Mouse (Mus musculus) forebrain, embryonic 15.5 days (tissue): ENCODE measurements at regions not wholly inside any gene's neighbourhood (a gene's known extent, or its start where the extent isn't known, plus 50 kb on each side); places are given as distances from the start of the nearest gene placed in this dataset.

ENCODE experiments used
- ATAC-seq: fragments of 200-750 bp; cut with Nextera tagmentation; replicated peaks from 2 replicates; pipeline ENCODE4 v1.8.0; 2017; ENCODE audit warnings: mild to moderate bottlenecking, moderate TSS enrichment, moderate library complexity
- H3K27ac ChIP-seq: fragments of 300-500 bp; sonication (generic); replicated peaks from 2 replicates; pipeline ENCODE4 v1.5.1; 2015; ENCODE audit warnings: mild to moderate bottlenecking, inconsistent platforms
- H3K27me3 ChIP-seq: fragments of 300-500 bp; sonication (generic); 2 replicates; pipeline ENCODE4 v1.6.1; 2015; ENCODE audit warnings: inconsistent platforms
- H3K36me3 ChIP-seq: fragments of 300-500 bp; sonication (generic); 2 replicates; pipeline ENCODE4 v1.6.1; 2015; ENCODE audit warnings: mild to moderate bottlenecking, inconsistent platforms
- H3K4me1 ChIP-seq: fragments of 300-500 bp; sonication (generic); 2 replicates; pipeline ENCODE4 v1.6.1; 2015; ENCODE audit warnings: inconsistent platforms
- H3K4me2 ChIP-seq: fragments of 300-500 bp; sonication (generic); replicated peaks from 2 replicates; pipeline ENCODE4 v1.6.1; 2015; ENCODE audit warnings: mild to moderate bottlenecking, inconsistent platforms
- H3K4me3 ChIP-seq: fragments of 300-500 bp; sonication (generic); 2 replicates; pipeline ENCODE4 v1.5.1; 2015; ENCODE audit warnings: mild to moderate bottlenecking, inconsistent platforms
- H3K9ac ChIP-seq: fragments of 300-500 bp; sonication (generic); replicated peaks from 2 replicates; pipeline ENCODE4 v1.6.1; 2015; ENCODE audit warnings: mild to moderate bottlenecking, inconsistent platforms
- H3K9me3 ChIP-seq: fragments of 300-500 bp; sonication (generic); 2 replicates; pipeline ENCODE4 v1.6.1; 2016; ENCODE audit warnings: inconsistent platforms
- WGBS: fragments of 180-500 bp; shearing (Covaris S2); methylation state at CpG from one replicate; pipeline ENCODE4 v1.1.7; 2015; ENCODE audit warnings: mixed read lengths; 5-methylcytosine and 5-hydroxymethylcytosine counted together

GRCm38 (mm10) chr2:50440333-50440732 lies 143.7 kb upstream of the Mmadhc start:
- H3K4me1 ChIP-seq: 0 out of 2 replicates have a peak, but pooled peaks cover 7% of the 10 kb centered on the region

DNA sequence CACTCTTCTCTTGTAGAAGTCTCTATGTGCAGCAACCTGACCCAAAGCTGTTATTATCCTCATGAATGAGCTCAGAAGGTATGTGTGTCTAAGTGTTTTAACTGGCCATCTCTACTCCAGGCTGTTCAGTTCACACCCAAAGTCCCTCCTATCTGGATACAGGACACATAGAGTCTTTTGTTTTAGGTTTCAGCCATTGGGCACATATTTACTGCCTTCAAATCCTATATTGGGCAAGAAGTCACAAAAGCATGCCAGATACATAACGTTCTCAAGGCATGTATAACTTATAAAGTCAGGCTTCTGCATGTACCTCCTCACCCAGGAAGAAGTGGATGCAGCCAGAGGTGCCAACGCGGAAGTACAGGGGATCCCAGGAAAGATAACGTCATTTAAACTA lies 136.6 kb upstream of the Mmadhc start:
- no peak for ATAC-seq
- Histone ChIP-seq H3K4me3 (no peak overlapping the region), H3K27me3 (no peaks in the 10 kb centered on the region), H3K36me3 (no peaks in the 10 kb centered on the region), H3K9me3 (no peaks in the 10 kb centered on the region), H3K27ac (no peak overlapping the region), H3K9ac (no peak overlapping the region), H3K4me2 (no peak overlapping the region), H3K4me1 (no peaks in the 10 kb centered on the region)
- WGBS: 91% methylated on average over 4 of the region's 4 CpGs

More at GRCm38 (mm10) chr2:50440333-50440732, 143.7 kb upstream of the Mmadhc start:
- ATAC-seq: no peak
- H3K27me3 ChIP-seq: no peaks in the 10 kb centered on the region
- H3K9me3 ChIP-seq: no peaks in the 10 kb centered on the region
- no peak overlapping the region for H3K4me2 ChIP-seq
- no peak overlapping the region for H3K27ac ChIP-seq
- no peak overlapping the region for H3K9ac ChIP-seq
- H3K4me3 ChIP-seq: no peak overlapping the region
- no peaks in the 10 kb centered on the region for H3K36me3 ChIP-seq

DNA sequence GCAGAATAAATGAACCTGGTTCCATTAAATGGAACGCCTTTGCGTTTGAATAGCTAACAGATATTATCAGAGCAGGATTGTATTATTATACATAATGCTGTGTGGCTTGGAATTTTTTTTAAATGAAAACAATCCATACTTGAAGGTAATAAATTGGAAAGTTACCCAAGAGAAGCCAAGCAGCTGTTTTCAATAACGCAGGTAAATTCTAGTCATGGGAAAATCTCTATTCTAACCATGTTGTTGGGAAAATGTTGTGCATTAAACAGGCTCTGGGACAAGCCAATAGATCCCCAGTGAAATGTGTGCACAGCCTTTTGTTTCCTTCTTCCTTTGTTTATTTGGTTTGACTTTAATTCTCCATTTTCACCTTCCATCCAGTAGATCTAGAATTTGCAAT lies 128.6 kb upstream of the Mmadhc start:
- Histone ChIP-seq H3K4me1 (no peaks in the 10 kb centered on the region), H3K9me3 (no peaks in the 10 kb centered on the region), H3K9ac (no peak overlapping the region), H3K27me3 (no peaks in the 10 kb centered on the region), H3K4me2 (no peak overlapping the region), H3K27ac (no peak overlapping the region), H3K4me3 (no peak overlapping the region), H3K36me3 (no peaks in the 10 kb centered on the region)
- no peak for ATAC-seq
- 97% methylated on average over 3 of the region's 3 CpGs for WGBS

GRCm38 (mm10) chr2:50419648-50420047 lies 123.0 kb upstream of the Mmadhc start:
- WGBS: 83% methylated on average over 3 of the region's 3 CpGs
- no peaks in the 10 kb centered on the region for H3K27me3 ChIP-seq
- H3K4me2 ChIP-seq: no peak overlapping the region
- H3K4me1 ChIP-seq: no peaks in the 10 kb centered on the region
- H3K27ac ChIP-seq: no peak overlapping the region
- H3K36me3 ChIP-seq: no peaks in the 10 kb centered on the region
- ATAC-seq: no peak
- no peak overlapping the region for H3K4me3 ChIP-seq
- H3K9me3 ChIP-seq: no peaks in the 10 kb centered on the region
- H3K9ac ChIP-seq: no peak overlapping the region

DNA sequence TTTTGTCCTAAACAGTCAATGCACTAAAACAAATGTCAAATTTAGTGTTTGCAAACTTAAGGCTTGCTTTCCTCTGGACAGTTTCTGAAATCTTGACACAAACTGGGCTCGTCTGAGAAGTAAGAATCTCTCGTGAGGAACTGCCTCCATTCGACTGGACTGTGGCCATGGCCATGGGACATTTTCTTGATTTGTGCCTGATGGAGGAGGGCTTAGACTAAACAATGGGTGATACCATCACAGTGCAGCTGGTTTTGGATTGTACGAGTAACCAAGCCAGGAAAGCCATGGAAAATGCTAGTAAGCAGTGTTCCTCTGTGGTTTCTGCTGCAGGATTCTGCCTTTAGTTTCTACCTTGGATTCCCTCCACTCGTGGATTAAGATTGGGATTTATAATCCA lies 121.0 kb upstream of the Mmadhc start:
- Histone ChIP-seq H3K4me1 (no peaks in the 10 kb centered on the region), H3K4me3 (no peak overlapping the region), H3K9ac (no peak overlapping the region), H3K4me2 (no peak overlapping the region), H3K9me3 (no peaks in the 10 kb centered on the region), H3K27ac (no peak overlapping the region), H3K27me3 (no peaks in the 10 kb centered on the region), H3K36me3 (no peaks in the 10 kb centered on the region)
- 89% methylated on average over 5 of the region's 5 CpGs for WGBS
- ATAC-seq: no peak

DNA sequence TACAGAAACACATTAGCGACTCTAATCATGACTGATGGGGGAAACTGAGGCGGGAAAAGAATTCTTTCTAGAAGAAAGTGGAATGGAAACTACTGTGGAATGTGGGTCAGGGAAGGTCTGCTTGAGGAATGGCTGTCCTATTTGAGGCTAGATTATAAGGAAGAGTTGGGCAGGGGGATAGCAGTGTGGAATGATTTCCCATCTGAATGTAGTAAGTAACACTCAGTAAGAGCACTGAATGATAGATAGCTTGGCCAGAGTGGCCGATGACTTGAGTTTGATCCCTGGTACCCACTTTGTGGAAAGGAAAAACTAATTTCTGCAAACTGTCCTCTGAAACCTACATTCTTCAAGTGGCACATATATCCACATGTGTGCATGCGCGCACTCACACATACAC lies 120.5 kb upstream of the Mmadhc start:
- H3K36me3 ChIP-seq: no peaks in the 10 kb centered on the region
- H3K4me3 ChIP-seq: no peak overlapping the region
- no peaks in the 10 kb centered on the region for H3K27me3 ChIP-seq
- 96% methylated on average over 5 of the region's 5 CpGs for WGBS
- no peaks in the 10 kb centered on the region for H3K9me3 ChIP-seq
- no peaks in the 10 kb centered on the region for H3K4me1 ChIP-seq
- no peak overlapping the region for H3K4me2 ChIP-seq
- ATAC-seq: no peak
- H3K27ac ChIP-seq: no peak overlapping the region
- H3K9ac ChIP-seq: no peak overlapping the region

- no peak for ATAC-seq
- Histone ChIP-seq H3K9me3 (no peaks in the 10 kb centered on the region), H3K4me3 (no peak overlapping the region), H3K27ac (no peak overlapping the region), H3K27me3 (no peaks in the 10 kb centered on the region), H3K4me1 (no peaks in the 10 kb centered on the region), H3K4me2 (no peak overlapping the region), H3K36me3 (no peaks in the 10 kb centered on the region), H3K9ac (no peak overlapping the region)
- 92% methylated on average over 2 of the region's 2 CpGs for WGBS
Observed at GRCm38 (mm10) chr2:50416056-50416455, 119.5 kb upstream of the Mmadhc start.

DNA sequence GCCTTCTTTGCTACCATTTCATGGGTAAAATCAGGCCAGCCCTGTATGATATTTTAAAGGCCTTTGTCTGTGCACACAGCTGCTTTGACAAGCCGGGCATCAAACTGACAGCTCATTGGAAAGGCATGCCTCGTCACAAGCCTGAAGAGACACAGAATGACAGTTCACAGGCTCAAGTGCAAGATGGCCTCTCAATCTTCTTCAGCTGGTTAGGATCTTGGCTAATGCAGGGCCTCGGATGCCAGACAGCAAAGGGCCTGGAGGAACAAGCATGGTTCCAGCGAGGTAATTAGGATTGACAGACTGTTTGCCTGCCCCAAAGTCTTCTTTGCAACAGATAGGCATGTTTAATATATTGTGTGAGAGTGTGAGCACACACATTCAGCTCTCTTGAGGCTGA lies 109.3 kb upstream of the Mmadhc start:
- H3K9me3 ChIP-seq: no peaks in the 10 kb centered on the region
- H3K4me1 ChIP-seq: 0 out of 2 replicates have a peak, but pooled peaks cover 4% of the 10 kb centered on the region
- no peak overlapping the region for H3K4me3 ChIP-seq
- H3K27me3 ChIP-seq: no peaks in the 10 kb centered on the region
- peak; percentile 51; the same call in 1 of the 2 replicates for ATAC-seq
- no peak overlapping the region for H3K4me2 ChIP-seq
- no peak overlapping the region for H3K9ac ChIP-seq
- no peaks in the 10 kb centered on the region for H3K36me3 ChIP-seq
- no peak overlapping the region for H3K27ac ChIP-seq
- WGBS: 34% methylated on average over 4 of the region's 4 CpGs

GRCm38 (mm10) chr2:50403106-50403505 lies 106.5 kb upstream of the Mmadhc start:
- Histone ChIP-seq H3K9ac (no peak overlapping the region), H3K36me3 (no peaks in the 10 kb centered on the region), H3K27me3 (no peaks in the 10 kb centered on the region), H3K27ac (no peak overlapping the region), H3K4me1 (peaks cover 6% of the 10 kb centered on the region; the same call in 1 of the 2 replicates), H3K4me2 (no peak overlapping the region), H3K9me3 (no peaks in the 10 kb centered on the region), H3K4me3 (no peak overlapping the region)
- no peak for ATAC-seq
- WGBS: 87% methylated on average over 6 of the region's 6 CpGs

GRCm38 (mm10) chr2:50398576-50398975 lies 102.0 kb upstream of the Mmadhc start:
- Histone ChIP-seq H3K4me1 (peaks cover 2% of the 10 kb centered on the region; the same call in 1 of the 2 replicates), H3K4me3 (no peak overlapping the region), H3K27me3 (no peaks in the 10 kb centered on the region), H3K27ac (no peak overlapping the region), H3K4me2 (no peak overlapping the region), H3K36me3 (no peaks in the 10 kb centered on the region), H3K9ac (no peak overlapping the region), H3K9me3 (no peaks in the 10 kb centered on the region)
- ATAC-seq: no peak
- 78% methylated on average over 5 of the region's 5 CpGs for WGBS

DNA sequence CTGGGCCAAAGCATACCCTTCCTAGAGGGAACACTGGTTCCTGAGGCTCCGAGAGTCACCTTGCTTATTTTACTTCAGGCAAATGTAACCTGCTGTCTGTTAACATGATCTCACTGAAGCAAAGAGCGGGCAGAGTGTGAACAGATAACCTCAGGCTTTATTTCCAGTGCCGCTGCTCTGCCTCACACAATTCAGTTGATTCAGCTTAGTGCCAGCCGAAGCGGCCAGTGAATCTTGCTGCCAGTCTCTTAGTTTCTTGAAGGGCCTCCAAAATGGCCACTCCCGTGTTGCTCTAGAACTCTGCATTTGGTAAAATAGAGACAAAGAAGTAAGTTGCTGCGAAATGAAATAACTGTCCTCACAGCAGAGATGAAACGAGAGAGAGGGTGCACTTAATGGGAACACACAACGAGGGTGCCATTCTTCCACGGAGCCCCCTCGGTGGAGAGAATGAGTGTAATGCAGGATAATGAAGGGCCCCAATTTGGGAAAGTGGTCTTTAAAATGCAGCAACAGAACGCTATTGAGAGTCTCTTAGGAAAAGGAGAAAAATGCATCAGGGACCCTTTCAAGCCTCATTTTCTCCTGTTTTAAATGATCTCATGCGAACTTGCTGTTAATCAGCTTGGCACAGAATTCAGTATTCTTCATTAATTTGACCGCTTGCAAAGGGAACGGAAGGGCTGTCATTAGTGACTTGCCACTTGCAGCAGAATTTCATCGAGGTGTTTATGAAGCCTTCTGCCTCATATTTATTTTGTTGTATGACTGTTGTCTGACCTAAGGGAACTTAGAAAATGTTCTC lies 81.2 kb upstream of the Mmadhc start:
- H3K27me3 ChIP-seq: no peaks in the 10 kb centered on the region
- H3K9me3 ChIP-seq: no peaks in the 10 kb centered on the region
- peaks cover 10% of the 10 kb centered on the region; the same call in 1 of the 2 replicates for H3K4me1 ChIP-seq
- peak overlapping the region; percentile 18 for H3K4me2 ChIP-seq
- WGBS: 19% methylated on average over 16 of the region's 16 CpGs
- no peak overlapping the region for H3K9ac ChIP-seq
- H3K36me3 ChIP-seq: no peaks in the 10 kb centered on the region
- H3K4me3 ChIP-seq: no peak overlapping the region
- peak; percentile 85 for ATAC-seq
- H3K27ac ChIP-seq: peak overlapping the region; percentile 48

DNA sequence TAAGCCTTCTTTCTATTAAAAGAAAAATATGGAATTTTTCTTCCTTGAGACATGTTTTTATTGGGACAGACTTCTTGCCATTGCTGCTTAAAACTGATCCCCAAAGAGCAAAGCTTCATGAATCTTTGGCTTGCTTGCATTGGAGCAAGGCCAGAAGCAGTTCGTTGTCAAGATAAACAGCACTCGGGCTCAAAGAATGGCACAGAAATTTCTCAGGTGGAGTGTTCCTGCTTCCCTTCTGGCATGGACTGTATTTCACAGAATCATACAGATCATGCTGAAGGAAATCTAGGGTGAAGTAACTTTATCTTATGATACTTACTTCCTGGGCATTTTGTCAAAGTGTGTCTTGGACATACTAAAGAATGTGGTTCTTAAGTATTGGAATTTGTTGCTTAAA lies 77.0 kb upstream of the Mmadhc start:
- Histone ChIP-seq H3K27ac (no peak overlapping the region), H3K4me2 (no peak overlapping the region), H3K27me3 (no peaks in the 10 kb centered on the region), H3K36me3 (no peaks in the 10 kb centered on the region), H3K4me1 (peaks cover 18% of the 10 kb centered on the region), H3K9ac (no peak overlapping the region), H3K4me3 (no peak overlapping the region), H3K9me3 (no peaks in the 10 kb centered on the region)
- WGBS: 38% methylated on average over 2 of the region's 2 CpGs
- ATAC-seq: no peak

- Histone ChIP-seq H3K36me3 (no peaks in the 10 kb centered on the region), H3K4me1 (peaks cover 19% of the 10 kb centered on the region), H3K27me3 (no peaks in the 10 kb centered on the region), H3K4me3 (no peak overlapping the region), H3K27ac (no peak overlapping the region), H3K9me3 (no peaks in the 10 kb centered on the region), H3K4me2 (no peak overlapping the region), H3K9ac (no peak overlapping the region)
- WGBS: 91% methylated on average over 7 of the region's 7 CpGs
- ATAC-seq: no peak
Observed at GRCm38 (mm10) chr2:50373006-50373405, 76.4 kb upstream of the Mmadhc start.
